Mouse (Mus musculus): ENCODE results near the gene Tead1. TPM values are rescaled to one million over a fixed set of nuclear protein-coding genes. Genes with fewer than 3 reads are reported as not detected.

Gene Tead1
- polyA plus RNA-seq, 1 experiment = 18.8 TPM

- no peak overlapping the region for H3K4me2 ChIP-seq (ENCODE audit: low read depth)
- no peak for TF ChIP-seq POLR2A (IDR thresholded peaks at IDR 0.05; ENCODE audit: insufficient read length, low read depth)
- TF ChIP-seq MYOG (IDR thresholded peaks at IDR 0.05; ENCODE audit: control insufficient read depth in 1 of 3, insufficient read depth in 1 of 3, insufficient read length in 2 of 3, low read depth in 2 of 3) = no peak
- TF ChIP-seq USF1 (IDR thresholded peaks at IDR 0.05; ENCODE audit: low read depth) = no peak
- TF ChIP-seq CEBPB (IDR thresholded peaks at IDR 0.05; ENCODE audit: insufficient read depth, poor library complexity, severe bottlenecking) = no peak
- no peak for TF ChIP-seq POLR2AphosphoS2 (IDR thresholded peaks at IDR 0.05; ENCODE audit: insufficient read length, low read depth)
- no peak for TF ChIP-seq TCF3 (IDR thresholded peaks at IDR 0.05; ENCODE audit: insufficient read length, low read depth)
- no peak for TF ChIP-seq E2F4 (IDR thresholded peaks at IDR 0.05; ENCODE audit: insufficient read depth)
- TF ChIP-seq MYOD1 (IDR thresholded peaks at IDR 0.05; ENCODE audit: control insufficient read depth in 1 of 3, insufficient read length in 2 of 3, low read depth in 2 of 3) = no peak
- TF ChIP-seq MAX (IDR thresholded peaks at IDR 0.05; ENCODE audit: low read depth) = no peak
- TF ChIP-seq REST (IDR thresholded peaks at IDR 0.05; ENCODE audit: insufficient read depth, insufficient read length) = no peak
- TF ChIP-seq SRF (IDR thresholded peaks at IDR 0.05; ENCODE audit: control insufficient read depth, insufficient read length, low read depth) = no peak
- TF ChIP-seq TCF12 (IDR thresholded peaks at IDR 0.05; ENCODE audit: insufficient read depth, poor library complexity, severe bottlenecking) = no peak
- H3K27me3 ChIP-seq (ENCODE audit: control insufficient read depth, insufficient read depth, insufficient read length) = no peaks in the 10 kb centered on the region
- no peaks in the 10 kb centered on the region for H3K36me3 ChIP-seq (ENCODE audit: control insufficient read depth, insufficient read depth)
- H3ac ChIP-seq (ENCODE audit: control insufficient read depth, insufficient read length) = no peak overlapping the region
- H3K79me2 ChIP-seq (ENCODE audit: control insufficient read depth, insufficient read depth) = peaks cover 97% of the 10 kb centered on the region
- no peak overlapping the region for H3K4me3 ChIP-seq
Observed at GRCm38 (mm10) chr7:112769866-112770265, 90.7 kb downstream of the Tead1 start.

- H3K4me2 ChIP-seq (ENCODE audit: low read depth) = no peak overlapping the region
- peaks cover 95% of the 10 kb centered on the region for H3K79me2 ChIP-seq (ENCODE audit: control insufficient read depth, insufficient read depth)
- no peak overlapping the region for H3K4me3 ChIP-seq
- no peak overlapping the region for H3ac ChIP-seq (ENCODE audit: control insufficient read depth, insufficient read length)
- H3K27me3 ChIP-seq (ENCODE audit: control insufficient read depth, insufficient read depth, insufficient read length) = no peaks in the 10 kb centered on the region
- no peaks in the 10 kb centered on the region for H3K36me3 ChIP-seq (ENCODE audit: control insufficient read depth, insufficient read depth)
- TF ChIP-seq E2F4 (IDR thresholded peaks at IDR 0.05; ENCODE audit: insufficient read depth) (no peak), TCF12 (IDR thresholded peaks at IDR 0.05; ENCODE audit: insufficient read depth, poor library complexity, severe bottlenecking) (no peak), USF1 (IDR thresholded peaks at IDR 0.05; ENCODE audit: low read depth) (no peak), MYOG (IDR thresholded peaks at IDR 0.05; ENCODE audit: control insufficient read depth in 1 of 3, insufficient read depth in 1 of 3, insufficient read length in 2 of 3, low read depth in 2 of 3) (peak in 1 of 3 experiments; percentile 40), MYOD1 (IDR thresholded peaks at IDR 0.05; ENCODE audit: control insufficient read depth in 1 of 3, insufficient read length in 2 of 3, low read depth in 2 of 3) (peak in 2 of 3 experiments; percentile 21 to 80)
Observed at GRCm38 (mm10) chr7:112771461-112771860, 92.3 kb downstream of the Tead1 start.

GRCm38 (mm10) chr7:112772777-112773176 lies 93.7 kb downstream of the Tead1 start:
- no peak overlapping the region for H3ac ChIP-seq (ENCODE audit: control insufficient read depth, insufficient read length)
- H3K36me3 ChIP-seq (ENCODE audit: control insufficient read depth, insufficient read depth) = no peaks in the 10 kb centered on the region
- no peak overlapping the region for H3K4me3 ChIP-seq
- peaks cover 95% of the 10 kb centered on the region for H3K79me2 ChIP-seq (ENCODE audit: control insufficient read depth, insufficient read depth)
- no peaks in the 10 kb centered on the region for H3K27me3 ChIP-seq (ENCODE audit: control insufficient read depth, insufficient read depth, insufficient read length)
- TF ChIP-seq REST (IDR thresholded peaks at IDR 0.05; ENCODE audit: insufficient read depth, insufficient read length) = no peak
- no peak for TF ChIP-seq E2F4 (IDR thresholded peaks at IDR 0.05; ENCODE audit: insufficient read depth)
- TF ChIP-seq SRF (IDR thresholded peaks at IDR 0.05; ENCODE audit: control insufficient read depth, insufficient read length, low read depth) = no peak
- no peak for TF ChIP-seq MYOD1 (IDR thresholded peaks at IDR 0.05; ENCODE audit: control insufficient read depth in 1 of 3, insufficient read length in 2 of 3, low read depth in 2 of 3)
- no peak for TF ChIP-seq CEBPB (IDR thresholded peaks at IDR 0.05; ENCODE audit: insufficient read depth, poor library complexity, severe bottlenecking)
- no peak for TF ChIP-seq TCF3 (IDR thresholded peaks at IDR 0.05; ENCODE audit: insufficient read length, low read depth)
- no peak for TF ChIP-seq MYOG (IDR thresholded peaks at IDR 0.05; ENCODE audit: control insufficient read depth in 1 of 3, insufficient read depth in 1 of 3, insufficient read length in 2 of 3, low read depth in 2 of 3)
- no peak for TF ChIP-seq MAX (IDR thresholded peaks at IDR 0.05; ENCODE audit: low read depth)
- TF ChIP-seq POLR2A (IDR thresholded peaks at IDR 0.05; ENCODE audit: insufficient read length, low read depth) = no peak
- no peak for TF ChIP-seq TCF12 (IDR thresholded peaks at IDR 0.05; ENCODE audit: insufficient read depth, poor library complexity, severe bottlenecking)
- TF ChIP-seq USF1 (IDR thresholded peaks at IDR 0.05; ENCODE audit: low read depth) = no peak
- TF ChIP-seq POLR2AphosphoS2 (IDR thresholded peaks at IDR 0.05; ENCODE audit: insufficient read length, low read depth) = no peak
- H3K4me2 ChIP-seq (ENCODE audit: low read depth) = no peak overlapping the region

GRCm38 (mm10) chr7:112773601-112774000 lies 94.5 kb downstream of the Tead1 start:
- H3K79me2 ChIP-seq (ENCODE audit: control insufficient read depth, insufficient read depth) = peaks cover 95% of the 10 kb centered on the region

GRCm38 (mm10) chr7:112775816-112776215 lies 96.7 kb downstream of the Tead1 start:
- Histone ChIP-seq H3K27me3 (ENCODE audit: control insufficient read depth, insufficient read depth, insufficient read length) (no peaks in the 10 kb centered on the region), H3K36me3 (ENCODE audit: control insufficient read depth, insufficient read depth) (no peaks in the 10 kb centered on the region), H3K4me3 (no peak overlapping the region), H3K79me2 (ENCODE audit: control insufficient read depth, insufficient read depth) (peaks cover 96% of the 10 kb centered on the region), H3ac (ENCODE audit: control insufficient read depth, insufficient read length) (no peak overlapping the region), H3K4me2 (ENCODE audit: low read depth) (no peak overlapping the region)
- no peak for TF ChIP-seq POLR2AphosphoS2 (IDR thresholded peaks at IDR 0.05; ENCODE audit: insufficient read length, low read depth)
- TF ChIP-seq REST (IDR thresholded peaks at IDR 0.05; ENCODE audit: insufficient read depth, insufficient read length) = no peak
- TF ChIP-seq TCF12 (IDR thresholded peaks at IDR 0.05; ENCODE audit: insufficient read depth, poor library complexity, severe bottlenecking) = peak; percentile 14
- TF ChIP-seq MYOG (IDR thresholded peaks at IDR 0.05; ENCODE audit: control insufficient read depth in 1 of 3, insufficient read depth in 1 of 3, insufficient read length in 2 of 3, low read depth in 2 of 3) = peak; percentile 7 to 86 (median 81)
- TF ChIP-seq POLR2A (IDR thresholded peaks at IDR 0.05; ENCODE audit: insufficient read length, low read depth) = no peak
- TF ChIP-seq E2F4 (IDR thresholded peaks at IDR 0.05; ENCODE audit: insufficient read depth) = no peak
- TF ChIP-seq USF1 (IDR thresholded peaks at IDR 0.05; ENCODE audit: low read depth) = no peak
- peak in 2 of 3 experiments; percentile 87 to 90 for TF ChIP-seq MYOD1 (IDR thresholded peaks at IDR 0.05; ENCODE audit: control insufficient read depth in 1 of 3, insufficient read length in 2 of 3, low read depth in 2 of 3)
- TF ChIP-seq TCF3 (IDR thresholded peaks at IDR 0.05; ENCODE audit: insufficient read length, low read depth) = no peak
- TF ChIP-seq MAX (IDR thresholded peaks at IDR 0.05; ENCODE audit: low read depth) = no peak

More at GRCm38 (mm10) chr7:112773601-112774000, 94.5 kb downstream of the Tead1 start:
- H3K4me2 ChIP-seq (ENCODE audit: low read depth) = no peak overlapping the region
- no peak overlapping the region for H3ac ChIP-seq (ENCODE audit: control insufficient read depth, insufficient read length)
- H3K27me3 ChIP-seq (ENCODE audit: control insufficient read depth, insufficient read depth, insufficient read length) = no peaks in the 10 kb centered on the region
- H3K4me3 ChIP-seq = no peak overlapping the region
- TF ChIP-seq MYOD1 (IDR thresholded peaks at IDR 0.05; ENCODE audit: control insufficient read depth in 1 of 3, insufficient read length in 2 of 3, low read depth in 2 of 3) (no peak), MYOG (IDR thresholded peaks at IDR 0.05; ENCODE audit: control insufficient read depth in 1 of 3, insufficient read depth in 1 of 3, insufficient read length in 2 of 3, low read depth in 2 of 3) (no peak), POLR2AphosphoS2 (IDR thresholded peaks at IDR 0.05; ENCODE audit: insufficient read length, low read depth) (no peak), SRF (IDR thresholded peaks at IDR 0.05; ENCODE audit: control insufficient read depth, insufficient read length, low read depth) (no peak), TCF3 (IDR thresholded peaks at IDR 0.05; ENCODE audit: insufficient read length, low read depth) (no peak), E2F4 (IDR thresholded peaks at IDR 0.05; ENCODE audit: insufficient read depth) (no peak)
- no peaks in the 10 kb centered on the region for H3K36me3 ChIP-seq (ENCODE audit: control insufficient read depth, insufficient read depth)

Measured in myocyte (in vitro differentiated cells).